Mouse (Mus musculus) C2C12 (cell line): ENCODE data around the gene Ctsw.

Source experiments
- CEBPB ChIP-seq: IDR thresholded peaks from one replicate; pipeline ENCODE4 v1.6.1; 2011; ENCODE audit warnings: low read depth, mild to moderate bottlenecking, control low read depth, moderate library complexity
- CTCF ChIP-seq: IDR thresholded peaks from one replicate; pipeline ENCODE4 v1.5.1; 2011; ENCODE audit not compliant: control insufficient read depth, insufficient read depth, insufficient read length
- MAX ChIP-seq: IDR thresholded peaks from one replicate; pipeline ENCODE4 v1.6.1; 2011; ENCODE audit warnings: mild to moderate bottlenecking, control low read depth
- MYOD1 ChIP-seq: IDR thresholded peaks from one replicate; pipeline ENCODE4 v1.6.1; 2011; ENCODE audit warnings: low read depth; ENCODE audit not compliant: control insufficient read depth, insufficient read length
- MYOG ChIP-seq: IDR thresholded peaks from one replicate; pipeline ENCODE4 v1.6.1; 2011; ENCODE audit not compliant: control insufficient read depth, insufficient read length; ENCODE audit errors: extremely low read depth
- USF1 ChIP-seq: IDR thresholded peaks from one replicate; pipeline ENCODE4 v1.6.1; 2011; ENCODE audit warnings: low read depth, mild to moderate bottlenecking, control low read depth, moderate library complexity

GRCm38 (mm10) chr19:5449673-5450072 lies 18.6 kb downstream of the Ctsw start:
- TF ChIP-seq CTCF (no peak), MAX (no peak), MYOG (no peak), USF1 (no peak), MYOD1 (no peak), CEBPB (no peak)
